16 mouse cellular contexts compared by ENCODE assay signal in the genomic region with DNA sequence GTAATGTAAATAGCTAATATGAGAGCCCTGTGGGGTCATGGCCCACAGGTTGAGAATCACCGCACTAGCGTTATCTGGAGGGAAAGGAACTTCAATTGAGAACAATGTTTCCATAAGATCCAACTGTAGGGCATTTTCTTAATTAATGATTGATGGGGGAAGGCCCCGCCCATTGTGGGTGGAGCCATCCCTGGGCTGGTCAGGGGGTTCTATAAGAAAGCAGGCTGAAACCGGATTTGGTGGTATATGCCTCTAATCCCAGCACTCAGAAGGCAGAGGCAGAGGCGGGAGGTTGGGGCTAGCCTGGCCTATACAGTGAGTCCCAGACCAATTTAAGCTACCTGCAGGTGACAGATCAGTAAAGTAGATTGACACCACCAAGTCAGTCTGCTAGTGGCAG. TPM values are rescaled to one million over a fixed set of nuclear protein-coding genes. Genes with fewer than 3 reads are reported as not detected.
DNase-seq lines count a peak whose midpoint lies in the region; ATAC-seq lines count a peak whose summit lies in the region.
"Had no signal": no experiment of that assay in that cellular context is flagged by ENCODE, and none has a peak within 500 bp of the region (broad histone marks: within the 10 kb centered on the region; RNA-seq: fewer than 3 reads in every experiment).

No protein-coding gene starts in this region.

- no peak for DNase-seq in hindbrain, embryonic 14.5 days (ENCODE audit: low spot score)
- DNase-seq in ES-CJ7 (ENCODE audit: low read depth, low spot score) (peak; percentile 66), ZHBTc4 (ENCODE audit: low read depth, low spot score) (peak; percentile 69)
- no peak for DNase-seq in left cerebral cortex, postnatal 36 days (ENCODE audit: low spot score in 2 of 2)
- no peak for DNase-seq in kidney, adult 18-20 months
- DNase-seq: adrenal gland, adult 8-10 months; embryo, embryonic 11 days; heart, postnatal 10 days; layer of hippocampus, postnatal 36 days; thymus, postnatal 36 days had no signal

- 69% methylated on average over 5 of the region's 5 CpGs for WGBS in hindbrain, embryonic 15.5 days
- WGBS in hindbrain, embryonic 14.5 days, result 67% methylated on average over 5 of the region's 5 CpGs
- WGBS in midbrain, embryonic 15.5 days, result 69% methylated on average over 5 of the region's 5 CpGs

- H3K9ac ChIP-seq in hindbrain, embryonic 15.5 days, result no peak overlapping the region
- H3K9ac ChIP-seq in hindbrain, embryonic 14.5 days, result no peak overlapping the region
- no peak overlapping the region for H3K9ac ChIP-seq in midbrain, embryonic 15.5 days

- no peaks in the 10 kb centered on the region for H3K27me3 ChIP-seq in hindbrain, embryonic 15.5 days
- no peaks in the 10 kb centered on the region for H3K27me3 ChIP-seq in hindbrain, embryonic 14.5 days (ENCODE audit: control insufficient read depth, insufficient read depth, low read length)
- H3K27me3 ChIP-seq in midbrain, embryonic 15.5 days (replicated peaks), result no peaks in the 10 kb centered on the region

- peaks cover 30% of the 10 kb centered on the region for H3K4me1 ChIP-seq in hindbrain, embryonic 15.5 days (replicated peaks)
- H3K4me1 ChIP-seq in hindbrain, embryonic 14.5 days (replicated peaks; ENCODE audit: control insufficient read depth, insufficient read depth, low read length), result peaks cover 22% of the 10 kb centered on the region
- peaks cover 36% of the 10 kb centered on the region for H3K4me1 ChIP-seq in midbrain, embryonic 15.5 days

- 0 out of 2 replicates have a peak overlapping the region, but pooled peaks have one; percentile 97 for H3K27ac ChIP-seq in hindbrain, embryonic 15.5 days (replicated peaks)
- no peak overlapping the region for H3K27ac ChIP-seq in hindbrain, embryonic 14.5 days
- H3K27ac ChIP-seq in midbrain, embryonic 15.5 days, result peak overlapping the region; percentile 95; the same call in 1 of the 2 replicates

- no peak overlapping the region for H3K4me2 ChIP-seq in hindbrain, embryonic 15.5 days
- no peak overlapping the region for H3K4me2 ChIP-seq in hindbrain, embryonic 14.5 days (replicated peaks)
- no peak overlapping the region for H3K4me2 ChIP-seq in midbrain, embryonic 15.5 days

- intact Hi-C loops in left cerebral cortex, postnatal 36 days (cut with DNase I), result no loop called here

- H3K9me3 ChIP-seq in hindbrain, embryonic 15.5 days, result no peaks in the 10 kb centered on the region
- H3K9me3 ChIP-seq in hindbrain, embryonic 14.5 days (ENCODE audit: control insufficient read depth, low read length), result no peaks in the 10 kb centered on the region
- H3K9me3 ChIP-seq in midbrain, embryonic 15.5 days, result no peaks in the 10 kb centered on the region
- H3K9me3 ChIP-seq: midbrain, embryonic 12.5 days had no signal

- H3K4me3 ChIP-seq in hindbrain, embryonic 15.5 days, result no peak overlapping the region
- H3K4me3 ChIP-seq in hindbrain, embryonic 14.5 days (replicated peaks; ENCODE audit: low read length), result no peak overlapping the region
- H3K4me3 ChIP-seq in midbrain, embryonic 15.5 days, result no peak overlapping the region

- no peak for ATAC-seq in hindbrain, embryonic 15.5 days (ENCODE audit: low FRiP score, low read depth)
- no peak for ATAC-seq in hindbrain, embryonic 14.5 days (ENCODE audit: low FRiP score)
- ATAC-seq in midbrain, embryonic 15.5 days (replicated peaks), result no peak

- H3K36me3 ChIP-seq in hindbrain, embryonic 15.5 days, result peaks cover 10% of the 10 kb centered on the region
- H3K36me3 ChIP-seq in hindbrain, embryonic 14.5 days (replicated peaks; ENCODE audit: control insufficient read depth, insufficient read depth), result peaks cover 17% of the 10 kb centered on the region
- peaks cover 13% of the 10 kb centered on the region; the same call in 1 of the 2 replicates for H3K36me3 ChIP-seq in midbrain, embryonic 15.5 days (replicated peaks)

RNA-seq across cellular contexts. Expression of a gene that starts 1.2 kb away (rescaled TPM):
- 10.6 and 10.9 TPM in 2 replicates for polyA plus RNA-seq in hindbrain, embryonic 15.5 days (2015; fragmentation: Nextera tagmentation; extraction: Ambion mirVana)
- 7.0 and 7.5 TPM in 2 replicates for polyA plus RNA-seq in hindbrain, embryonic 14.5 days (2014; fragmentation: Nextera tagmentation; extraction: Ambion mirVana)
- polyA plus RNA-seq in midbrain, embryonic 15.5 days (2015; fragmentation: Nextera tagmentation; extraction: Ambion mirVana), result 10.4 and 10.7 TPM in 2 replicates
- total RNA-seq in left cerebral cortex, postnatal 36 days (2021), result 10 to 100 TPM; 11.8 to 12.3 TPM

RNA-seq across cellular contexts. Expression of a gene that starts 9.8 kb away (rescaled TPM):
- polyA plus RNA-seq in hindbrain, embryonic 15.5 days (2015; fragmentation: Nextera tagmentation; extraction: Ambion mirVana), result not detected in 2 replicates
- not detected in 2 replicates for polyA plus RNA-seq in hindbrain, embryonic 14.5 days (2014; fragmentation: Nextera tagmentation; extraction: Ambion mirVana)
- polyA plus RNA-seq in midbrain, embryonic 15.5 days (2015; fragmentation: Nextera tagmentation; extraction: Ambion mirVana), result not detected in 2 replicates
- total RNA-seq in left cerebral cortex, postnatal 36 days (2021), result not detected
- total RNA-seq: adrenal gland, adult 8-10 months; gastrocnemius, postnatal 4 days; heart, postnatal 10 days; layer of hippocampus, postnatal 36 days had no signal
- polyA plus RNA-seq: kidney, embryonic 16.5 days; midbrain, embryonic 12.5 days; spleen, adult 2 months had no signal

RNA-seq across cellular contexts. Expression of a gene that starts 37.9 kb away (rescaled TPM):
- 45.7 and 47.4 TPM in 2 replicates for polyA plus RNA-seq in hindbrain, embryonic 15.5 days (2015; fragmentation: Nextera tagmentation; extraction: Ambion mirVana)
- 33.0 and 37.1 TPM in 2 replicates for polyA plus RNA-seq in hindbrain, embryonic 14.5 days (2014; fragmentation: Nextera tagmentation; extraction: Ambion mirVana)
- polyA plus RNA-seq in midbrain, embryonic 15.5 days (2015; fragmentation: Nextera tagmentation; extraction: Ambion mirVana), result 53.3 and 57.5 TPM in 2 replicates
- total RNA-seq in left cerebral cortex, postnatal 36 days (2021), result 10 to 100 TPM; 34.3 to 45.9 TPM

RNA-seq across cellular contexts. Expression of a gene that starts 38.2 kb away (rescaled TPM):
- polyA plus RNA-seq in hindbrain, embryonic 15.5 days (2015; fragmentation: Nextera tagmentation; extraction: Ambion mirVana), result 87.6 and 89.9 TPM in 2 replicates
- polyA plus RNA-seq in hindbrain, embryonic 14.5 days (2014; fragmentation: Nextera tagmentation; extraction: Ambion mirVana), result 81.5 and 92.4 TPM in 2 replicates
- polyA plus RNA-seq in midbrain, embryonic 15.5 days (2015; fragmentation: Nextera tagmentation; extraction: Ambion mirVana), result 75.4 and 78.4 TPM in 2 replicates
- 100 to 1,000 TPM; 121 to 134 TPM for total RNA-seq in left cerebral cortex, postnatal 36 days (2021)

Comparison
In these comparisons a context has a peak if more than half of its experiments do, and no peak if none do; other contexts are left out.
1. DNase-seq: peak in ES-CJ7 (single experiment) and ZHBTc4 (single experiment); none in hindbrain, embryonic 14.5 days (single experiment), left cerebral cortex, postnatal 36 days (0 of 2) and kidney, adult 18-20 months (single experiment).